Mouse (Mus musculus) 3T3-L1 (cell line): Measurements from ENCODE around the gene Nbl1.
A peak's percentile ranks its signal among the peaks of the same experiment; 100 is the strongest.

Experiments
- DNase-seq: peaks from one replicate; pipeline ENCODE4 v3.0.0-alpha.2; 2015; ENCODE audit warnings: low read depth, low spot score

Nbl1 gene

GRCm38 (mm10) chr4:139100326-139100725, 7.5 kb upstream of the Nbl1 start:
- DNase-seq = no peak

- DNase-seq = no peak
These were observed 3.4 kb upstream of the Nbl1 start for GRCm38 (mm10) chr4:139096201-139096600.

- DNase-seq = no peak
These were observed 2.6 kb upstream of the Nbl1 start for GRCm38 (mm10) chr4:139095406-139095805.

GRCm38 (mm10) chr4:139093196-139093530, 370 bp upstream of the Nbl1 start:
- no peak for DNase-seq

- DNase-seq = peak; percentile 42
These were observed 1.1 kb downstream of the Nbl1 start for GRCm38 (mm10) chr4:139091478-139092355.

- no peak for DNase-seq
These were observed 1.7 kb downstream of the Nbl1 start for GRCm38 (mm10) chr4:139091066-139091465.

GRCm38 (mm10) chr4:139090303-139090940, 2.4 kb downstream of the Nbl1 start:
- DNase-seq = no peak

- peak; percentile 26 for DNase-seq
These were observed 3.7 kb downstream of the Nbl1 start for GRCm38 (mm10) chr4:139088982-139089671.

- peak; percentile 18 for DNase-seq
These were observed 5.8 kb downstream of the Nbl1 start for GRCm38 (mm10) chr4:139086984-139087383.

- DNase-seq = peak; percentile 94
These were observed 6.8 kb downstream of the Nbl1 start for GRCm38 (mm10) chr4:139086037-139086436.

GRCm38 (mm10) chr4:139085337-139085736, 7.5 kb downstream of the Nbl1 start:
- DNase-seq = no peak

GRCm38 (mm10) chr4:139082790-139083564, 9.8 kb downstream of the Nbl1 start:
- DNase-seq = no peak

GRCm38 (mm10) chr4:139081270-139081931, 11.4 kb downstream of the Nbl1 start:
- no peak for DNase-seq

- no peak for DNase-seq
These were observed 12.5 kb downstream of the Nbl1 start for GRCm38 (mm10) chr4:139080259-139080658.

GRCm38 (mm10) chr4:139079439-139079838, 13.4 kb downstream of the Nbl1 start:
- no peak for DNase-seq

- peak; percentile 60 for DNase-seq
These were observed 14.1 kb downstream of the Nbl1 start for GRCm38 (mm10) chr4:139078726-139079125.

- DNase-seq = peak; percentile 71
These were observed 14.5 kb downstream of the Nbl1 start for GRCm38 (mm10) chr4:139078313-139078712.

GRCm38 (mm10) chr4:139075915-139076314, 16.9 kb downstream of the Nbl1 start:
- no peak for DNase-seq

- no peak for DNase-seq
These were observed 17.6 kb downstream of the Nbl1 start, which contains the start of gene Htr6 for GRCm38 (mm10) chr4:139075041-139075711. Htr6 (minus strand) TSS chr4:139075570.

- no peak for DNase-seq
These were observed 18.7 kb downstream of the Nbl1 start for GRCm38 (mm10) chr4:139074060-139074459.
